Mouse (Mus musculus) E14TG2a.4 (cell line): ENCODE results near the gene Ehd1.

Experiments
- CTCF ChIP-seq: conservative IDR thresholded peaks from 2 replicates; pipeline ENCODE4 v1.5.1; 2014; ENCODE audit warnings: low read length
- NANOG ChIP-seq: IDR thresholded peaks from 2 replicates; pipeline ENCODE4 v1.6.1; 2014; ENCODE audit warnings: borderline replicate concordance, low read length, mixed read lengths
- POU5F1 ChIP-seq: IDR thresholded peaks from 2 replicates; pipeline ENCODE4 v1.6.1; 2014; ENCODE audit warnings: low read length, borderline replicate concordance

DNA sequence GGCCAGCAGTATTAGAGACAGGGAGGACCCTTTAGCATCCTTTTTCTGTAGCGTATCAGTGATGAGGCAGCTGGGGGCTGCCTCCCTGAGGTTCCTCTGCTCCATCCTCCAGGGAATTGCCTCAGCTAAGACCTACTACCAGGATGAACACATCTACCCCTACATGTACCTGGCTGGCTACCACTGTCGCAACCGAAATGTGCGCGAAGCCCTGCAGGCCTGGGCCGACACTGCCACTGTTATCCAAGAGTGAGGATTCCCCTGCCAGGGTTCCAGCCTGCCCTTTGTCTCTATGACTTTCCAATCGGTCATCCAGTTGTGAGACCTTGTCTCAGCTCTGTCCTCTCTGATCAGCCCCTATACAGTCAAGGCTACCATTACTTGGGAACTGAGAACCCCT, 61.6 kb downstream of the Ehd1 start:
- no peak for TF ChIP-seq CTCF
- TF ChIP-seq POU5F1, result no peak
- no peak for TF ChIP-seq NANOG
